40 mouse cellular contexts compared by ENCODE assay signal in genomic region chr11:46776879-46777278, GRCm38 (mm10). TPM values are rescaled to one million over a fixed set of nuclear protein-coding genes. Genes with fewer than 3 reads are reported as not detected.
"Had no signal": no experiment of that assay in that cellular context is flagged by ENCODE, and none has a peak within 500 bp of the region (broad histone marks: within the 10 kb centered on the region; RNA-seq: fewer than 3 reads in every experiment).

No protein-coding gene starts in this region.

- H3K27ac ChIP-seq: limb, embryonic 10.5 days; limb, embryonic 12.5 days; limb, embryonic 13.5 days; limb, embryonic 15.5 days; liver, embryonic 12.5 days; liver, embryonic 13.5 days; liver, embryonic 14.5 days; liver, embryonic 15.5 days; lung, embryonic 15.5 days; macrophage; midbrain, embryonic 10.5 days; midbrain, embryonic 12.5 days; midbrain, embryonic 13.5 days; midbrain, embryonic 15.5 days had no signal

- H3K4me2 ChIP-seq: limb, embryonic 12.5 days; limb, embryonic 13.5 days; limb, embryonic 15.5 days; liver, embryonic 11.5 days; liver, embryonic 12.5 days; liver, embryonic 13.5 days; liver, embryonic 15.5 days; lung, embryonic 14.5 days; lung, embryonic 15.5 days; midbrain, embryonic 11.5 days; midbrain, embryonic 12.5 days; midbrain, embryonic 13.5 days; midbrain, embryonic 15.5 days had no signal

- ATAC-seq: liver, embryonic 12.5 days; liver, postnatal 0 days; lung, postnatal 0 days; midbrain, embryonic 13.5 days; midbrain, embryonic 15.5 days; midbrain, embryonic 16.5 days had no signal

- H3K4me3 ChIP-seq: limb, embryonic 10.5 days; limb, embryonic 12.5 days; limb, embryonic 13.5 days; limb, embryonic 15.5 days; liver, embryonic 12.5 days; liver, embryonic 13.5 days; liver, embryonic 15.5 days; lung, embryonic 15.5 days; megakaryocyte, embryonic 14.5 days; midbrain, embryonic 10.5 days; midbrain, embryonic 12.5 days; midbrain, embryonic 13.5 days; midbrain, embryonic 15.5 days; myocyte had no signal

- H3K9me3 ChIP-seq: limb, embryonic 10.5 days; limb, embryonic 12.5 days; limb, embryonic 13.5 days; limb, embryonic 15.5 days; liver, embryonic 12.5 days; liver, embryonic 13.5 days; liver, embryonic 15.5 days; lung, embryonic 15.5 days; megakaryocyte, embryonic 14.5 days; midbrain, embryonic 10.5 days; midbrain, embryonic 12.5 days; midbrain, embryonic 13.5 days; midbrain, embryonic 15.5 days had no signal

- DNase-seq: left cerebral cortex, postnatal 4 days; liver; liver, embryonic 13.5 days; liver, postnatal 0 days; lung, adult 18-20 months; lung, adult 2 months; lung, embryonic 14.5 days; lung, postnatal 10 days; lung, postnatal 14 days; lung, postnatal 36 days; lung, postnatal 4 days; midbrain, embryonic 14.5 days had no signal

- H3K27me3 ChIP-seq: limb, embryonic 12.5 days; limb, embryonic 13.5 days; limb, embryonic 15.5 days; liver, embryonic 12.5 days; liver, embryonic 13.5 days; liver, embryonic 15.5 days; lung, embryonic 15.5 days; megakaryocyte, embryonic 14.5 days; midbrain, embryonic 12.5 days; midbrain, embryonic 13.5 days; midbrain, embryonic 15.5 days had no signal

- H3K4me1 ChIP-seq: limb, embryonic 10.5 days; limb, embryonic 12.5 days; limb, embryonic 13.5 days; limb, embryonic 15.5 days; liver, embryonic 12.5 days; liver, embryonic 13.5 days; liver, embryonic 15.5 days; lung, embryonic 15.5 days; midbrain, embryonic 10.5 days; midbrain, embryonic 12.5 days; midbrain, embryonic 13.5 days; midbrain, embryonic 15.5 days had no signal

- H3K9ac ChIP-seq: limb, embryonic 12.5 days; limb, embryonic 13.5 days; limb, embryonic 15.5 days; liver, embryonic 12.5 days; liver, embryonic 13.5 days; liver, embryonic 14.5 days; liver, embryonic 15.5 days; liver, postnatal 0 days; lung, embryonic 14.5 days; lung, embryonic 15.5 days; midbrain, embryonic 12.5 days; midbrain, embryonic 13.5 days; midbrain, embryonic 15.5 days had no signal

- H3K36me3 ChIP-seq: limb, embryonic 10.5 days; limb, embryonic 12.5 days; limb, embryonic 13.5 days; limb, embryonic 15.5 days; liver, embryonic 12.5 days; liver, embryonic 13.5 days; liver, embryonic 15.5 days; lung, embryonic 15.5 days; midbrain, embryonic 10.5 days; midbrain, embryonic 12.5 days; midbrain, embryonic 13.5 days; midbrain, embryonic 15.5 days had no signal

RNA-seq across cellular contexts. Expression of gene Timd4, which starts 33.7 kb away (rescaled TPM):
- total RNA-seq: left cerebral cortex, postnatal 10 days; left cerebral cortex, postnatal 14 days; left cerebral cortex, postnatal 25 days; left cerebral cortex, postnatal 36 days; left cerebral cortex, postnatal 4 days; megakaryocyte-erythroid progenitor cell, adult 5-6 weeks; midbrain, postnatal 0 days; monocyte, adult 5-6 weeks had no signal
- polyA plus RNA-seq: limb, embryonic 12.5 days; lung, embryonic 15.5 days; midbrain, embryonic 10.5 days; myocyte had no signal

RNA-seq across cellular contexts. Expression of gene Havcr1, which starts 42.0 kb away (rescaled TPM):
- total RNA-seq: left cerebral cortex, postnatal 10 days; left cerebral cortex, postnatal 14 days; left cerebral cortex, postnatal 25 days; left cerebral cortex, postnatal 36 days; left cerebral cortex, postnatal 4 days; megakaryocyte-erythroid progenitor cell, adult 5-6 weeks; midbrain, postnatal 0 days had no signal
- polyA plus RNA-seq: limb, embryonic 10.5 days; limb, embryonic 11.5 days; limb, embryonic 12.5 days; liver, embryonic 12.5 days; liver, embryonic 13.5 days; liver, embryonic 14.5 days; liver, embryonic 15.5 days; liver, postnatal 0 days; midbrain, embryonic 11.5 days; midbrain, embryonic 12.5 days; midbrain, embryonic 13.5 days; midbrain, embryonic 14.5 days; midbrain, embryonic 15.5 days; midbrain, embryonic 16.5 days; midbrain, postnatal 0 days; myocyte; neural tube, embryonic 11.5 days had no signal
